Mouse (Mus musculus): ENCODE measurements around the gene Cacna2d4. TPM values are rescaled to one million over a fixed set of nuclear protein-coding genes. Genes with fewer than 3 reads are reported as not detected.
A peak's percentile ranks its signal among the peaks of the same experiment; 100 is the strongest.

Cacna2d4 gene
- polyA plus RNA-seq, 1 experiment from 2014 or later: 0.58 TPM

DNA sequence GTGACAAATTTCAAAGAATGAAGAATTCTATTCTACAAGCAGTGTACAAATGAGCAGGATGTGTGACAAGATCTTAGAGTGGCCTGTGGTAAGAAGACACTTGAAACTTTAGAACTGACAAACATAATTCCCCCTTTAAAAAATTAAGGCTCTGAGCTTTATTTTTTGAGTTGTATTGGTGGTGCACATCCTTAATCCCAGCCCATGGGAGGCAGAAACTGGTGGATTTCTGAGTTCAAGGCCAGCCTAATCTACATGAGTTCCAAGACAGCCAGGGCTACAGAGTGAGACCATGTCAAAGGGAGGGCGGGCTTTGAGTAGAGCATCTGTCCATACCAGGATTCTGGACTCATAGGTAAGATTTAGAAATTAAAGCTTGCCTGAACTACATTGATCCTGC lies 150.5 kb downstream of the Cacna2d4 start:
- Histone ChIP-seq H3K9ac (replicated peaks; ENCODE audit: low read length) (no peak overlapping the region), H3K4me3 (replicated peaks; ENCODE audit: low read depth, low read length) (no peak overlapping the region), H3K4me2 (ENCODE audit: low read length) (peak overlapping the region; percentile 62), H3K36me3 (ENCODE audit: control insufficient read depth, insufficient read depth, low read length) (no peaks in the 10 kb centered on the region), H3K27me3 (ENCODE audit: control insufficient read depth, insufficient read depth, low read length) (no peaks in the 10 kb centered on the region), H3K4me1 (ENCODE audit: control insufficient read depth, insufficient read depth, low read length) (peaks cover 21% of the 10 kb centered on the region), H3K27ac (replicated peaks; ENCODE audit: low read depth, low read length) (no peak overlapping the region), H3K9me3 (ENCODE audit: control insufficient read depth, low read length) (no peaks in the 10 kb centered on the region)
- no peak for DNase-seq
- no peak for ATAC-seq (ENCODE audit: low FRiP score, low TSS enrichment)
- 92% methylated on average over 1 of the region's 1 CpGs for WGBS

DNA sequence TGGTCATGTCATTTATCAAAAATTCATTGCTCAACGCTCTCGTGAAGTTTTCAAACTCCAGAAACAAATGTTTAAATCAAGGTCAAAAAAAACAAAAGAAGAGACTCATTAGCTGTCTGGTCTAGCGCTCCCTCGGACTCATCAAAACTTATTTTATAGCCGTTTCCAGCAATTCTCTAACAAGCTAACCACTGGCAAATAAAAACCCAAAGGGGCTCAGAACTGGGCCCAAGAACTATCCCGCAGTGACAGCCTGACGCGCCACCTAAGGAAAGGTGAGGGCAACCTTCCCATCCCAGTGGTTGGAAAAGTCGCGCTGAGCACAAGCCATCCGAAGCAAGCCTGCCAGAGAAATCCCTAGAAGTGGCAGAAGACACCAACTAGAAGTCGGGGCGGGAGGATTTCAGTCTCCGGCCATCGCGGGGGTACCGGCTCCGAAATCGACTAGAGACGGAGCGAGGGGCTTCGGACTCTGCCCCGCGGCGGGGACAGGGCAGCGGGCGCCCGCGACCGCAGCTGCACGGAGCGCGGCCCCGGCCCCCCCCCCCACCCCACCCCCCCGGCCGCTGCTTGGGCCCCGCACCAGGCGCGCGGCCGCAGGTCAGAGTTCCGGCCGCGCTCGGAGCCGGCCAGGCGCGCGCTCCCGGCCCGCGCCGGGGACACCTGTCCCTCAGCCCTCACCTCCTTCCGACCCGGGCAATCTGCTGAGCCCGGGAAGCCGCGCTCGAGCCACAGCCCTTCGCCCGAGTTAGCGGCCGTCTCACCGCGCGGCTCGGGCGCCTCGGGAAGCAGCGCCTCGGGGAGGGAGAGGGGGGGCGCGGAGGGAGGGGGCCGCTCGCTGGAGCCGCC lies 151.7 kb downstream of the Cacna2d4 start:
- Histone ChIP-seq H3K4me3 (replicated peaks; ENCODE audit: low read depth, low read length) (peak overlapping the region; percentile 84), H3K4me1 (ENCODE audit: control insufficient read depth, insufficient read depth, low read length) (peaks cover 21% of the 10 kb centered on the region), H3K27ac (replicated peaks; ENCODE audit: low read depth, low read length) (peak overlapping the region; percentile 93), H3K9ac (replicated peaks; ENCODE audit: low read length) (peak overlapping the region; percentile 86), H3K4me2 (ENCODE audit: low read length) (peak overlapping the region; percentile 62), H3K9me3 (ENCODE audit: control insufficient read depth, low read length) (no peaks in the 10 kb centered on the region), H3K36me3 (ENCODE audit: control insufficient read depth, insufficient read depth, low read length) (no peaks in the 10 kb centered on the region), H3K27me3 (ENCODE audit: control insufficient read depth, insufficient read depth, low read length) (no peaks in the 10 kb centered on the region)
- DNase-seq: no peak
- WGBS: 1% methylated on average over 56 of the region's 76 CpGs
- ATAC-seq (ENCODE audit: low FRiP score, low TSS enrichment): peak; percentile 83

DNA sequence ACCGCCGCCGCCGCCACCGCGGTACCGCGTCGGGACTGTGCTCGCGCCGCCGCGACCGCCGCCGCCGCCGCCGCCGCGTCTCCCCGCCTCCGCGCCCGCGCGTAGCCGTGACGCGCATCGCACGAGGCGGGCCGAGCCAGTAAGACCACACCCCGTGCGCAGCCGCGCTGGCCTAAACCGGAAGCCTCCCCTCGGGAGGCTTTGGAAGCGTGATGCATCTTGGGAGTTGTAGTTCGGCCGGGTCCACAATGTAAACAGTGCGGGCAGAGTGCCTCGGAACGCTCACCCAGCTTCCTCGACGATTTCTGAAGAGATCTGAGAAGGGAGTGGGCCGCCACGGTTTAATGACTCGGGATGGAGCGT lies 152.3 kb downstream of the Cacna2d4 start:
- DNase-seq: peak; percentile 100
- H3K36me3 ChIP-seq (ENCODE audit: control insufficient read depth, insufficient read depth, low read length): no peaks in the 10 kb centered on the region
- H3K4me3 ChIP-seq (replicated peaks; ENCODE audit: low read depth, low read length): peak overlapping the region; percentile 84
- H3K27me3 ChIP-seq (ENCODE audit: control insufficient read depth, insufficient read depth, low read length): no peaks in the 10 kb centered on the region
- under 1% methylated on average over 52 of the region's 53 CpGs for WGBS
- peak; percentile 99 for ATAC-seq (ENCODE audit: low FRiP score, low TSS enrichment)
- no peaks in the 10 kb centered on the region for H3K9me3 ChIP-seq (ENCODE audit: control insufficient read depth, low read length)
- H3K4me2 ChIP-seq (ENCODE audit: low read length): peak overlapping the region; percentile 62
- H3K4me1 ChIP-seq (ENCODE audit: control insufficient read depth, insufficient read depth, low read length): peaks cover 21% of the 10 kb centered on the region
- H3K9ac ChIP-seq (replicated peaks; ENCODE audit: low read length): peak overlapping the region; percentile 86
- H3K27ac ChIP-seq (replicated peaks; ENCODE audit: low read depth, low read length): peak overlapping the region; percentile 93

DNA sequence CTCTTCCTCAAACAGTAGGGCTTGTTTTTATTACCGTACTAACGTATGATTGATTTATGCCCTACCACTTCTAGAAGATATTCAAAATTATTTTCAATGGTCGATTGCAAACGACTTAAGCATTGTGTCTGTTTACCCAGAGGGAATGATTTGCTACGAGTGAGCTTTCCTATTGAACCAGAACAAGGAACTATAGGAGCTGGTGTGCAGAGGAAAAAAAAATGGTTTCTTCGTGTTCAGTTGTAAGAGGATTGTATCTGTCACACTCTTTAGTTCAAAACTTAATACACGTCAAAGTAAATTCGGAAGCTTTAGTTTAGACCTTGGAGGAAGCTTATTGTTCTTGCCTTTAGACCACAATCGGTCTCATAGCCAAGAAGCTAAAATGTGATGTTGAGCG lies 152.8 kb downstream of the Cacna2d4 start:
- DNase-seq (peak; percentile 63), ATAC-seq (ENCODE audit: low FRiP score, low TSS enrichment) (peak; percentile 3; the same call in 1 of the 2 replicates)
- H3K27me3 ChIP-seq (ENCODE audit: control insufficient read depth, insufficient read depth, low read length): no peaks in the 10 kb centered on the region
- peak overlapping the region; percentile 58 for H3K4me2 ChIP-seq (ENCODE audit: low read length)
- 14% methylated on average over 10 of the region's 10 CpGs for WGBS
- no peaks in the 10 kb centered on the region for H3K9me3 ChIP-seq (ENCODE audit: control insufficient read depth, low read length)
- H3K36me3 ChIP-seq (ENCODE audit: control insufficient read depth, insufficient read depth, low read length): no peaks in the 10 kb centered on the region
- peak overlapping the region; percentile 87 for H3K27ac ChIP-seq (replicated peaks; ENCODE audit: low read depth, low read length)
- peak overlapping the region; percentile 84 for H3K4me3 ChIP-seq (replicated peaks; ENCODE audit: low read depth, low read length)
- peaks cover 21% of the 10 kb centered on the region for H3K4me1 ChIP-seq (ENCODE audit: control insufficient read depth, insufficient read depth, low read length)
- H3K9ac ChIP-seq (replicated peaks; ENCODE audit: low read length): peak overlapping the region; percentile 52

DNA sequence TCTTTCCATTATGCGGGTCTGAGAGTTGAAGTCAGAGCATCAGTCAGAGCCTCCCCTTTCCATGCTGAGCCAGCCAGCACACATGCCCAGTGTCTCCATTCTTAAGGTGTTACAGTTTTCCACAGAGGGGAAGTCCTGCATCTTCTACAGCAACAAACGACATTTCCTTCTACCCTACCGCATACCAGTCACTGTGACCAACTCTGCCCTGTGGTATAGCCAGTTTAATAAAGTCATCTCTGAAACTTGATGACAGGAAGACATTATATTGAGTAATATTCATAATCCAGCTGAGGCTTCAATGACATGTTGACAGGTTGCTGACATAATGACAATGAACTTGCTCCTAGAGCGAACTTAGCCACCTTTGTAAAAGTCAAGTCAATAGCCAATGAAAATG lies 154.4 kb downstream of the Cacna2d4 start:
- Histone ChIP-seq H3K9ac (replicated peaks; ENCODE audit: low read length) (no peak overlapping the region), H3K27me3 (ENCODE audit: control insufficient read depth, insufficient read depth, low read length) (no peaks in the 10 kb centered on the region), H3K4me3 (replicated peaks; ENCODE audit: low read depth, low read length) (no peak overlapping the region), H3K27ac (replicated peaks; ENCODE audit: low read depth, low read length) (no peak overlapping the region), H3K36me3 (ENCODE audit: control insufficient read depth, insufficient read depth, low read length) (no peaks in the 10 kb centered on the region), H3K4me1 (ENCODE audit: control insufficient read depth, insufficient read depth, low read length) (peaks cover 21% of the 10 kb centered on the region), H3K9me3 (ENCODE audit: control insufficient read depth, low read length) (no peaks in the 10 kb centered on the region), H3K4me2 (ENCODE audit: low read length) (no peak overlapping the region)
- DNase-seq: no peak
- ATAC-seq (ENCODE audit: low FRiP score, low TSS enrichment): no peak
- WGBS: 90% methylated on average over 4 of the region's 4 CpGs

DNA sequence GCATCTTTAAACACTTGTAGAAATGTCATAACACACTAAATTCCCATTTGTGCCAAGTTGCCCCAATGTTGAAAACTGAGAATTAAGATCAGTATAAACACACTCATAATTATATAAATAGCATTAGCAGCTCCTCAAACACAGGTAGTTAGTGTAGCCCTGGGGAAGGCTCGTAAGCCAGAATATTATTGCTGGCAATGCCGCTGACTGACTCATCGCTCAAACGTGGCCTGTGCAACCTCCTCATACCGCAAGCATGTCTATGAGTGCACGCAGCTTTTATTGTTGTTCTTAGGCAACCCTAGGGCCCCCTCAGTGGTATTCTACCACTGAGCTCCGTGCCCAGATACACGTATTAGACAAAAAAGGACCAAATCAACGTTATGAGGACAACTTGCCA lies 156.5 kb downstream of the Cacna2d4 start:
- WGBS: 85% methylated on average over 9 of the region's 9 CpGs
- no peak for ATAC-seq (ENCODE audit: low FRiP score, low TSS enrichment)
- H3K4me2 ChIP-seq (ENCODE audit: low read length): no peak overlapping the region
- no peak overlapping the region for H3K9ac ChIP-seq (replicated peaks; ENCODE audit: low read length)
- H3K4me1 ChIP-seq (ENCODE audit: control insufficient read depth, insufficient read depth, low read length): peaks cover 7% of the 10 kb centered on the region
- H3K4me3 ChIP-seq (replicated peaks; ENCODE audit: low read depth, low read length): no peak overlapping the region
- no peaks in the 10 kb centered on the region for H3K36me3 ChIP-seq (ENCODE audit: control insufficient read depth, insufficient read depth, low read length)
- no peaks in the 10 kb centered on the region for H3K9me3 ChIP-seq (ENCODE audit: control insufficient read depth, low read length)
- no peaks in the 10 kb centered on the region for H3K27me3 ChIP-seq (ENCODE audit: control insufficient read depth, insufficient read depth, low read length)
- no peak for DNase-seq
- H3K27ac ChIP-seq (replicated peaks; ENCODE audit: low read depth, low read length): no peak overlapping the region

DNA sequence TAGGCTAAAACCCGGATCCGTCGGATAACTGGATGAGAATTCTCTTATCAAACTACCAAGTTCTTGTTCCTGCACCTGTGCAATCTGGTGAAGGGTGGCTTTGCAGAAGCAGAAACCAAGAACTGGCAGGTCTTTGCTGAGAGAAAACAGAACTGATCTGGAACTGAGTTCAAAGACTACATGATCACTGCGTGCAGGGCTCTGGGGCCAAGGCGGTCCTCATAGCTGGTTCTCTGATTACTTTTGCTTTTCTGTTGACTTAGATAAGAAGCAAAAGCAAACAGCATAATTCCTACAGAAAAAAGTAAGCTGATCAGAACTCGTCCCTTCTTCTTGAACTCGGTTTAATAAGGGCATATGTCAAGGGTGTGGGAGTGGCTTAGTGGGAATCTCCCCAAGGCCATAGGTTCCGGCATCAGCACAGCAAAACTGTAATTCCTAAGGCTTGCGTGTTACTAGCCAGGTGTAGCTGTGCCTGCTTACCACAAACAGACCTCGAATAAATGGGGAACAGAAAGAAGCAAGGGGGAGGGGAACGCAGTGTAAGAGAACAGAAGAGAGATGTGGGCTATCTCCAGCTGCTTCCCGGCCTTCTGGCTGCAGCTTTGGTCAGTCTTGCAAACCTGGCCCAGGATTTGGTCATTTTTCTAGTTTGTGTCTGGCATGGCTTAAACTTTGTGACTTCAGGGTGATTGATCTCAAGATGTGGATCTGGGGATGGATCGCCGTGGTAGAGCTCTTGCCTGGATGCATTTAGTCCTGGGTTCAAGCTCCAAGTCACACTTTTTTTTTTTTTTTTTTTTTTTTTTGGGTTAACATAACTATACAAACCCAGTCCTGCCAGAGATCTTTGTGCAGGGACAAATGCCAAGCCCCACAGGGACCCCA lies 159.3 kb downstream of the Cacna2d4 start:
- Histone ChIP-seq H3K4me2 (ENCODE audit: low read length) (no peak overlapping the region), H3K27ac (replicated peaks; ENCODE audit: low read depth, low read length) (no peak overlapping the region), H3K9ac (replicated peaks; ENCODE audit: low read length) (no peak overlapping the region), H3K27me3 (ENCODE audit: control insufficient read depth, insufficient read depth, low read length) (no peaks in the 10 kb centered on the region), H3K36me3 (ENCODE audit: control insufficient read depth, insufficient read depth, low read length) (no peaks in the 10 kb centered on the region), H3K9me3 (ENCODE audit: control insufficient read depth, low read length) (no peaks in the 10 kb centered on the region), H3K4me3 (replicated peaks; ENCODE audit: low read depth, low read length) (no peak overlapping the region), H3K4me1 (ENCODE audit: control insufficient read depth, insufficient read depth, low read length) (no peaks in the 10 kb centered on the region)
- DNase-seq: no peak
- no peak for ATAC-seq (ENCODE audit: low FRiP score, low TSS enrichment)
- WGBS: 89% methylated on average over 14 of the region's 14 CpGs

DNA sequence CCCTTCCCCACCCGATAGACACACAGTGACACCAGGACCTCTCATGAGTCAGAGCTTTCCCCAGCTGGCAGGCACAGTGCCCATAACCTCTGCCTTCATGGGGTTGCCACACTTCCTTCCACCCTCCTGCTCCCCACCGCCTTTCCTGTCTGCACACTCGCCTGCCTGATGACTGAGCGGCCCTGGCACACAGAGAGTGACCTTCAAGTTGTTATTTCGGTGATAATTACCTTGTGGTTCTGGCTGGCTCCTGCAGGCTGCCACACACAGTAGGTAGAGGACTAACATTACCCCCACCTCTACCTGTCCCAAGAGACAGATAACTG lies 159.9 kb downstream of the Cacna2d4 start:
- ATAC-seq (ENCODE audit: low FRiP score, low TSS enrichment) (no peak), DNase-seq (no peak)
- no peak overlapping the region for H3K4me2 ChIP-seq (ENCODE audit: low read length)
- no peaks in the 10 kb centered on the region for H3K27me3 ChIP-seq (ENCODE audit: control insufficient read depth, insufficient read depth, low read length)
- H3K9me3 ChIP-seq (ENCODE audit: control insufficient read depth, low read length): no peaks in the 10 kb centered on the region
- no peaks in the 10 kb centered on the region for H3K36me3 ChIP-seq (ENCODE audit: control insufficient read depth, insufficient read depth, low read length)
- H3K4me3 ChIP-seq (replicated peaks; ENCODE audit: low read depth, low read length): no peak overlapping the region
- no peak overlapping the region for H3K27ac ChIP-seq (replicated peaks; ENCODE audit: low read depth, low read length)
- WGBS: 80% methylated on average over 5 of the region's 5 CpGs
- H3K9ac ChIP-seq (replicated peaks; ENCODE audit: low read length): no peak overlapping the region
- no peaks in the 10 kb centered on the region for H3K4me1 ChIP-seq (ENCODE audit: control insufficient read depth, insufficient read depth, low read length)
